Mouse (Mus musculus) c-Kit-positive CD71-negative TER-119-negative erythroid progenitor cells, embryonic 14.5 days (primary cell): ENCODE measurements at regions not wholly inside any gene's neighbourhood (a gene's known extent, or its start where the extent isn't known, plus 50 kb on each side); places are given as distances from the start of the nearest gene placed in this dataset.
"Not testable (repeated sequence)": the region's sequence is repeated elsewhere in the genome, so short reads cannot be mapped to it uniquely, and the experiment has no call there.

Source experiments
- DNase-seq: peaks from one replicate; pipeline ENCODE4 v3.0.0-alpha.2; 2013; ENCODE audit warnings: low read depth

DNA sequence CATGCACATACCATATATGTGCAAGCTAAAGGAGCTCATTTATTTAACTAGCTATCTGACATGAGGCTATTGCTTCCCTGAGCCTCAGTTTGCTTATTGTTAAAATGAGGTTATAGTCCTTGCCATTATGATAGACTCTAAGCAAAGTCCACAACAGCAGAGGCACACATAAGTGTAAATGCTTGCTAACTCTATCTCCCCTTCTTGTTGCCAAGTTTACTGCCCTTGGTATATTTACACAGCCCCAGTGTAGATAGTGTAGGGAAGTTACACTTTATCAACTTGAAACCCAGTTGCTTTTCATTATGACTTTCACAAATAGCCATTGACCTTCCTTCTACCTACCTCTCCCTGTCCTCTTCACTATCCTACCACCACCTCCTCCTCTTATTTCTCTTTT is 782.6 kb upstream of the Agtr1b start:
- DNase-seq, result no peak

GRCm38 (mm10) chr3:21128821-21129504 is 762.0 kb upstream of the Agtr1b start:
- peak; percentile 6 for DNase-seq

- DNase-seq, result no peak
Observed at GRCm38 (mm10) chr3:21126191-21126590, 759.2 kb upstream of the Agtr1b start.

GRCm38 (mm10) chr3:21118164-21118902 is 751.4 kb upstream of the Agtr1b start:
- DNase-seq, result no peak

DNA sequence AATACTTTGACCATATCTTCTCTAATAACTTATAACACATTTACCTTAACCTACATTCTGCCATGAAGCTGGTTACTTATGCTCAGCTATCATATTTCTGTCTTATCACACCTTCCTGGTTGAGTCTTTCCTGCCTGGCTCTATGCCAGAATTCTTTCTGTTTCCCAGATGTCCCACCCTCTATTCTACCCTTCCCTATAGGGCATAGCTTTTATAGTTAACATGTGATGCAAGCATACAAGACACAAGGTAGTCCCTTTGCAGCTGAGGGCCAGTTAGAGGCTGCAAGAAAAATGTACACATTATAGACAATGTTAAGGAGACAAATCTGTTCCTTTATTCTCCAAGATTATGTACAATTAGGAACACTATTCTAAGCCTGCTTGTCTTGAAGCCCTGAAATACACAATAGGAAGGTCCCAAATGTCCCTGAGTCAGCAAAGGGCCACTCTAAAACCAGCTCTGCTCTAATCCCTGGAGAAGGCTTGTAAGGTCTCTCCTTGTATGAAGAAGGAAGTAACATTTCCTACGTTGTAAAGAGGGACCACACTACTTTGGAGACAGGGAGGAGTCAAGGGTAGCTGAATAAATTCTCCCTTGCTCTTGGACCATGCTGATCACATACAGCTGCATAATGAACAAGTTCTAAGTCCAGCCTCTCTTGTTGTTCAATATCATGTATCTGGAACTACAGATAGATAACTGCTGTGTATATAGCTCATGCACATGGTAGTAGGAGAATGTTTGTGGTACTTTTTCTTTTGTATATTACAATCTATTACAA is 745.0 kb upstream of the Agtr1b start:
- DNase-seq, result no peak

DNA sequence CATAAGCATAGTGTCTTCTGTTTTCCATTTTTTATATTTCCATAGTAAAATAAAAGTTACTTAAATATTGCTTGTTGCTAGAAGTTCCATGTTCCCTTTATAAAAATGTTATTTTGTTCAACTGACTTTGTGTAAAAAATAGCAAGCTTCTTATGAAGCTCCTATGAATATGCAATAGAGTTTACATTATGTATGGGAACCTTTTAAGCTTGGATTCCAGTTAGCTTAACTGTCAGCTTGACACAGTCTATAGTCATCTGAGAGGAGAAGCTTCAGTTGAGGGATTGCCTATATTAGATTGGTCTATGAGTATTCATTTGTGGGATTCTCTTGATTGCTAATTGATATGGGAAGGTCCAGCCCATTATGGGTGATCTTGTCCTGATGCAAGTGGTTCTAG is 723.2 kb upstream of the Agtr1b start:
- no peak for DNase-seq

GRCm38 (mm10) chr3:21086426-21086825 is 719.4 kb upstream of the Agtr1b start:
- no peak for DNase-seq

DNA sequence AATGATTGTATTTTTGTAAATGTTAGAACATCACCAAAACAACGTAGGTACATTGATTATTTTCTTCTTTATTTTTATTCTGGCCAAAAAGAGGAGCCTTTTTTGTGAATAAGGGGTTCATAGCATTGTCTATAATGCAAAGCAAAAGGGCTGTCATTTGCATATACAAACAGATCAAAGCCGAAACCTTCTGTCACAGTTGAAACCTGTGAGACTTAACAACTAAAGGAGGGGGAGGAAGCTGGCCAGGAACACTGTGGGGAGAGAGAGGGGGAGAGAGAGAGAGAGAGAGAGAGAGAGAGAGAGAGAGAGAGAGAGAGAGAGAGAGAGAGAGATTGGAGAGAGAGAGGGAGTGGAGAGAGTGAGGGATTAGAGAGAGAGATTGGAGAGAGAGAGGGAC is 710.6 kb upstream of the Agtr1b start:
- DNase-seq, result no peak

GRCm38 (mm10) chr3:21053337-21053736 is 686.4 kb upstream of the Agtr1b start:
- not testable (repeated sequence) for DNase-seq

GRCm38 (mm10) chr3:21049365-21049764 is 682.4 kb upstream of the Agtr1b start:
- DNase-seq, result not testable (repeated sequence)

DNA sequence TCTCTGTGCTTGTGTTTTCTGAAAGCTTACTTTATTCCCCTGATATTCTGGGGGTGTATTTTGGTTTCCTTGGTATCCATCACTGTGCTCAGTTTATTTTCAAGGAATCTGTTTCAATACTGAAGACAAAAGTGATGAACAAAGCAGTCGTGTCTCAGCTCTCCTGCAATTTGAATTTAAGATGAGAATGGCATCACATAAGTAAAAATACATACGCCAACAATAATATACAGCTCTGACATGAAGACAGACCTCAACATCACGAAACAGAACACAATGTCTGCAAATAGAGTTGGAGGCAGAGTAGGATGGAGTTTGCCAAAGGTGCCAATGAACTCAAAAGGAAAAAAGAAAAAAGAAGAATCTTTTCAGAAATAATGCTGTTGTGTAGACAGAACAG is 679.0 kb upstream of the Agtr1b start:
- DNase-seq, result no peak

DNA sequence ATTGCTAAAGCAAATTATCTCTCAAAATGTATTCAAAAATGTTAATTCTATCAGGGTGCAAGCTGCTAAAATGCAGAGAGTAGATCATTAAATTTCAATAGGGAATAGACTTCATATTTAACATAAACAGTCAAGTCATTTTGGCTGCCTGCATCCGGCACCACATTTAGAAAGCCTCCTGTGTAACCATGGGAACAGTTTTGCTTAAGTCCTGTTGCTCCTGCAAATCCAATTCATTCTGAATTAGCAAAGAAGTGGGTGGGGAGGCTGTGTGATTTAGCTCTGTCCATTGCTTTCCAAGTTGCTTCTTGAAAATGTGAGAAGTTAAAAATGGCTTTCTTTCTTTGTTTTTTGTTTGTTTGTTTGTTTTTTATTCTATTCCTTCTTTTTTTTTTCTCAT is 658.9 kb upstream of the Agtr1b start:
- no peak for DNase-seq

DNA sequence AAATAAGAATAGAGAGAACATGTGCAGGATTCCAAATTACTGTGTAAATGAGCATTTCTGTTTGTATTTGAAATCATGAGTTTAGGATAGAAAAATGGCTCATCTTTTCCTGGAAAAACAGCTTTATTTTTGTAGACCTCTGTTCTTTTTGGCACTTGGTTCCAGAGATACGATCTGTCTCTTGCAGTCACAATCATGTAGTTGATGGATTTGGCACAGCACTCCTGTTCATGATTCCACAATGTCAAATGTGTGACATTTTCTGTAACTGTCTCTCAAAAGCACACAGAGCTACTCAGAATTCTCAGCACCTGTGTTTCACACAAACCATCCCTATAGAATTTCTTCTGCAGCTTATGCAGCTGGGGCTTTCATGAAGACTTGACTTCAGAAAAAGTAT is 654.0 kb upstream of the Agtr1b start:
- DNase-seq, result no peak

GRCm38 (mm10) chr3:21020297-21020696 is 653.3 kb upstream of the Agtr1b start:
- DNase-seq, result no peak

DNA sequence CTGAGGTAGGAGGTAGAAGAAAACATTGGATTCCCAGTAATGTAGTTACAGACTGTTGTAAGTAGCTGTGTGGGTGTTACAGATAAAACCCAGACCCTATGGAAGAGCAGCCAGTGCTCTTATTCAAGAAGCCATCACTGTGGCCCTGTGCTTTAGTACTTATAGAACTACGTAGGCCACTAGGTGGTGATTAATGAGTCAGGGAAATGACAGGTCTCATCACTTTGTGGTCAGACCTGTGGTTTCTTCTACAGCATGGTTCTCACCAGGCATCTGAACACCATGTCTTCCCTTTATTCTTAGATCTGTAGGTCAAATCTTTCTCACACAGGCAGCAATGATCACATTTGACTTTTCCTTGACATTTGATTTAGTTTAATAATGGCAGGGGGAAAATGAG is 642.7 kb upstream of the Agtr1b start:
- peak; percentile 19 for DNase-seq

GRCm38 (mm10) chr3:20998295-20998694 is 631.3 kb upstream of the Agtr1b start:
- no peak for DNase-seq

GRCm38 (mm10) chr3:20989486-20989970 is 622.6 kb upstream of the Agtr1b start:
- DNase-seq, result no peak

GRCm38 (mm10) chr3:20986942-20987341 is 620.0 kb upstream of the Agtr1b start:
- DNase-seq, result no peak

DNA sequence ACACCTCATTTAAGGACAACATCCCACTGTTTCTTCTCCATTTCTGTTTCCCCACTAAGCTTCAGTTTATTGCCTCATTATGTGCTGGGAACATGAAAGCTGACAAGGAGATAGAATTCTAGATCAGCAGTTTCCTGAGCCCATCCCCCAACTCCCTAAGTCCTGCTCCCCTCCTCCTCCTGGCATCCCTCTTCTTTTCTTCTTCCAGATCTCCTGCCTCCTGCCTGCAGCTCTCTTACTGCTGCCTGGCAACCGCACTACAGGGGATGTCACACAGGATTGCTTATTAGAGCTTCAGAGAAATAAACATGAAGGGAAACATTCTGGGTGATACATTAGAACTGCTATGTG is 619.4 kb upstream of the Agtr1b start:
- DNase-seq, result no peak

- DNase-seq, result no peak
Observed at GRCm38 (mm10) chr3:20985682-20986376, 618.9 kb upstream of the Agtr1b start.

DNA sequence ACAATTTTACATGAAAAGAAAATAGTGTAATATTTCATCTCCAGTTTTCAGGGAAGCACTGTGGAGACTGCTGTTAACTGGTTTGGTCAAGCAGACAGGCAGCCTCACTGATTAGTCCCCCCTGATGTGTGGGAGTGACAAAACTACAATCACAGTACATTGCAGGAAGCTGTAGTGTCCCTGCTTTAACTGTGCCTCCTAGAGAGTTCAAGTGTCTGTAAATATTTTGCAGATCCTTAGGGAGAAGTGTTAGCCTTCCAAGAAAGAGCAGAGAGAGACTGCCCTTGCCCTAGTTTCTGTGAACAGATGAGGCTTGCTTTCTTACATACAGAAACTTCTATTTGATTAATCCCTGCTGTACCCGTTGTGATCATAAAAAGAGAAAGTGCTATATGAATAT is 617.2 kb upstream of the Agtr1b start:
- DNase-seq, result no peak

- DNase-seq, result no peak
Observed at GRCm38 (mm10) chr3:20973077-20973476, 606.1 kb upstream of the Agtr1b start.
